Mouse (Mus musculus) mouse trophoblast stem cell (cell line): ENCODE measurements around the gene Ppp1r36.

ENCODE experiments used
- in situ Hi-C, 2 experiments: fragments of 300-500 bp; cut with MseI, MboI; formaldehyde crosslinking; loops; 2 replicates in 1 of 2; 3 replicates in 1 of 2; pipeline ENCODE4 v1.15.1; 2025

Gene Ppp1r36

GRCm38 (mm10) chr12:76417433-76417854 lies at the start of gene Ppp1r36:
Gene Ppp1r36, plus strand, starts transcription at chr12:76417538.
- in situ Hi-C loops: no loop called here

GRCm38 (mm10) chr12:76368201-76368789 lies 49.0 kb upstream of the Ppp1r36 start:
- in situ Hi-C loops: no loop called here

GRCm38 (mm10) chr12:76368790-76369205 lies 48.5 kb upstream of the Ppp1r36 start:
- in situ Hi-C loops: no loop called here

GRCm38 (mm10) chr12:76369206-76369977 lies 47.9 kb upstream of the Ppp1r36 start, which contains the start of gene Zbtb25:
Gene Zbtb25, minus strand, starts transcription at chr12:76369602.
- in situ Hi-C loops: no loop called here

- in situ Hi-C loops: no loop called here
Observed at GRCm38 (mm10) chr12:76369978-76370830, 47.1 kb upstream of the Ppp1r36 start, which contains the start of gene Zbtb1. Gene Zbtb1, plus strand, starts transcription at chr12:76370266.

GRCm38 (mm10) chr12:76370831-76371571 lies 46.3 kb upstream of the Ppp1r36 start:
- in situ Hi-C loops: no loop called here

- in situ Hi-C loops: no loop called here
Observed at GRCm38 (mm10) chr12:76372046-76372445, 45.3 kb upstream of the Ppp1r36 start.

- in situ Hi-C loops: no loop called here
Observed at GRCm38 (mm10) chr12:76372881-76373818, 44.2 kb upstream of the Ppp1r36 start.

GRCm38 (mm10) chr12:76373991-76374390 lies 43.3 kb upstream of the Ppp1r36 start:
- in situ Hi-C loops: no loop called here

- in situ Hi-C loops: no loop called here
Observed at GRCm38 (mm10) chr12:76374911-76375310, 42.4 kb upstream of the Ppp1r36 start.

- in situ Hi-C loops: no loop called here
Observed at GRCm38 (mm10) chr12:76375506-76375905, 41.8 kb upstream of the Ppp1r36 start.

GRCm38 (mm10) chr12:76376649-76377048 lies 40.7 kb upstream of the Ppp1r36 start:
- in situ Hi-C loops: no loop called here

GRCm38 (mm10) chr12:76377059-76377458 lies 40.3 kb upstream of the Ppp1r36 start:
- in situ Hi-C loops: no loop called here

- in situ Hi-C loops: no loop called here
Observed at GRCm38 (mm10) chr12:76377726-76378125, 39.6 kb upstream of the Ppp1r36 start.

- in situ Hi-C loops: no loop called here
Observed at GRCm38 (mm10) chr12:76378556-76378955, 38.8 kb upstream of the Ppp1r36 start.

GRCm38 (mm10) chr12:76380151-76380550 lies 37.2 kb upstream of the Ppp1r36 start:
- in situ Hi-C loops: no loop called here

GRCm38 (mm10) chr12:76385342-76385741 lies 32.0 kb upstream of the Ppp1r36 start:
- in situ Hi-C loops: no loop called here

- in situ Hi-C loops: no loop called here
Observed at GRCm38 (mm10) chr12:76388794-76389193, 28.5 kb upstream of the Ppp1r36 start.

- in situ Hi-C loops: no loop called here
Observed at GRCm38 (mm10) chr12:76391595-76392271, 25.6 kb upstream of the Ppp1r36 start.

- in situ Hi-C loops: no loop called here
Observed at GRCm38 (mm10) chr12:76392979-76393378, 24.4 kb upstream of the Ppp1r36 start.
